Mouse (Mus musculus): ENCODE results near the gene Ndufaf5. TPM values are rescaled to one million over a fixed set of nuclear protein-coding genes. Genes with fewer than 3 reads are reported as not detected.
"Not testable (repeated sequence)": the region's sequence is repeated elsewhere in the genome, so short reads cannot be mapped to it uniquely, and the experiment has no call there.

The Ndufaf5 gene
- polyA plus RNA-seq (2016; fragmentation: Nextera tagmentation; extraction: Ambion mirVana) = 34.0 and 34.3 TPM in 2 replicates

- Histone ChIP-seq H3K27me3 (replicated peaks) (no peaks in the 10 kb centered on the region), H3K36me3 (peaks cover 23% of the 10 kb centered on the region), H3K4me2 (peak within 1 kb of the TSS; percentile 84), H3K9ac (peak within 1 kb of the TSS; percentile 86), H3K4me3 (peak within 1 kb of the TSS; percentile 82), H3K27ac (ENCODE audit: poor library complexity, severe bottlenecking) (peak within 1 kb of the TSS; percentile 86), H3K4me1 (replicated peaks) (peaks cover 15% of the 10 kb centered on the region), H3K9me3 (replicated peaks) (no peaks in the 10 kb centered on the region)
- peak; percentile 98 for ATAC-seq (ENCODE audit: insufficient number of reproducible peaks, low FRiP score)
- WGBS = under 1% methylated on average over 43 of the region's 43 CpGs
Observed at GRCm38 (mm10) chr2:140170127-140170802, at the start of gene Ndufaf5, which contains the start of gene Esf1. TSS of gene Ndufaf5 (plus strand) at chr2:140170649. TSS of gene Esf1 (minus strand) at chr2:140170564.

DNA sequence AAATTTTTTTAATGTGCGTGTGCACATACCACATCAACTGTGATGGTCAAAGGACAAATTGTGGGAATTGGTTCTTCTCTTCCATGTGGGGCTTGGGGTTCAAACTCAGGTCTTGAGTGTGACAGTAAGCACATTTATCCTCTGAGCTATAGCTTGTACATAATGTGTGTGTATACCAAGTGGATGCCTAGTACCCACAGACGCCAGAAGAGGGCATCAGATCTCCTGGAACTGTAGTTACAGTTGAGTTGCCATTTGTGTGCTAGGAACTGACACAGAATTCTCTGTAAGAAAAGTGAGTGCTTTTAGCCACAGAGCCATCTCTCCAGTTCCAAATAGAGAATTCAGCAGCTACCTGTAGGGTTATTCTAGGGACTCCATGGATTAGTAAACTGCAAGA lies 44.9 kb upstream of the Ndufaf5 start:
- Histone ChIP-seq H3K9me3 (replicated peaks) (no peaks in the 10 kb centered on the region), H3K4me3 (no peak overlapping the region), H3K4me1 (replicated peaks) (no peaks in the 10 kb centered on the region), H3K36me3 (peaks cover 69% of the 10 kb centered on the region), H3K27me3 (replicated peaks) (no peaks in the 10 kb centered on the region), H3K9ac (no peak overlapping the region), H3K4me2 (no peak overlapping the region), H3K27ac (ENCODE audit: poor library complexity, severe bottlenecking) (no peak overlapping the region)
- WGBS = 83% methylated on average over 2 of the region's 2 CpGs
- ATAC-seq (ENCODE audit: insufficient number of reproducible peaks, low FRiP score) = no peak

GRCm38 (mm10) chr2:140151743-140152142 lies 18.7 kb upstream of the Ndufaf5 start, which contains the start of gene Gm17374:
TSS of gene Gm17374 (plus strand) at chr2:140152043.
- H3K9ac ChIP-seq; H3K27ac ChIP-seq (ENCODE audit: poor library complexity, severe bottlenecking); H3K9me3 ChIP-seq (replicated peaks); H3K4me1 ChIP-seq (replicated peaks); H3K4me3 ChIP-seq; ATAC-seq (ENCODE audit: insufficient number of reproducible peaks, low FRiP score); H3K4me2 ChIP-seq; H3K27me3 ChIP-seq (replicated peaks): not testable (repeated sequence)
- WGBS = 90% methylated on average over 4 of the region's 4 CpGs
- H3K36me3 ChIP-seq = peaks cover 39% of the 10 kb centered on the region

DNA sequence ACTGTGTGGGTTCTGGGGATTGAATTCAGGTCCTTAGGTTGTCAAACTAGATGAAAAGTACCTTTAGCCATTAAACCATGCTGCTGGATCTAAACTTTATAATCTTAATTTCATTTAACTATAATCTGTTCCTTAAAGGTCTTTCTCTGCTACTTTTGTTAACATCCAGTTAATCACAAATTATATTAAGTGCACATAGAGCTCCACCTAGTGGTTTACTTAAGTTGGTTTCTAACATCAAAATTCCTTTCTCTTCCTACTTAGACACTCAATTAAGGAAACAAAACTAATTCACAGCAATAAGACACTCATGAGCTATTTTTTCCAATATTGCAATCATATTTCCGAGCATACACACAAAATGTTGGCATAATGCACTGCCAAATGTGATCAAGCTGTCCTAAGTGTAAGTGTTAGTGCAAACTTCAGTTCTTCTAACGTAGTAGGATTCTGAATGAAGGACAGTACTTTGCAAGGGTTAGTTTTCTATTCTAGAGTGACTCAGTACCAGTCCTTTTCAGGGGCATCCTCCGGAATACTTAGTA lies 11.2 kb upstream of the Ndufaf5 start:
- 72% methylated on average over 3 of the region's 3 CpGs for WGBS
- no peak overlapping the region for H3K4me3 ChIP-seq
- H3K4me1 ChIP-seq (replicated peaks) = no peaks in the 10 kb centered on the region
- no peak overlapping the region for H3K27ac ChIP-seq (ENCODE audit: poor library complexity, severe bottlenecking)
- H3K9ac ChIP-seq = no peak overlapping the region
- no peaks in the 10 kb centered on the region for H3K27me3 ChIP-seq (replicated peaks)
- no peaks in the 10 kb centered on the region for H3K9me3 ChIP-seq (replicated peaks)
- peaks cover 38% of the 10 kb centered on the region for H3K36me3 ChIP-seq
- no peak overlapping the region for H3K4me2 ChIP-seq
- ATAC-seq (ENCODE audit: insufficient number of reproducible peaks, low FRiP score) = no peak

DNA sequence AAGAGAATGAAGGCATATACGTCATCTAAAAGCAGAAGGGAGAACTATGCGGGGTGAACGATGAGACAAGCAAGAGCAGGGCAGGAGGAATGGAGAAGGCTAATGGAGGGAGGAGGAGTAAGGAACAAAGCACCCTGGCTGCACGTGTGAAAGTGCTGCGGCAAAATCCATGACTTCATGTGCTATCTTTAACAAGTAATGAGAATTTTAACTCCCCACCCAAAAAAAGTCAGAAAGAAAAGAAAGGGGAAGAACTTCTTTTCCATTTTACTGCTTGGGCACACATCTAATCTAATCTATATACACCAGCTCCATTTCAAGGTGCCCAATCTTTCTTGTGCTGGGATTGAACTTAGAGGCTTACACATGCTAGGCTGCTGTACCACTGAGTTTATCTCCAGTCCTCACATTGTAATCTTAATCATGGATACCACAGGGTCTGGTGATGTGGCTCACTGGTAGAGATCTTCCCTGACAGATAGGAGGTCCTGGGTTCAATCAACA lies 7.0 kb upstream of the Ndufaf5 start:
- ATAC-seq (ENCODE audit: insufficient number of reproducible peaks, low FRiP score) = no peak
- Histone ChIP-seq H3K4me2 (no peak overlapping the region), H3K9ac (no peak overlapping the region), H3K4me1 (replicated peaks) (0 out of 2 replicates have a peak, but pooled peaks cover 2% of the 10 kb centered on the region), H3K36me3 (peaks cover 30% of the 10 kb centered on the region), H3K27me3 (replicated peaks) (no peaks in the 10 kb centered on the region), H3K4me3 (no peak overlapping the region), H3K9me3 (replicated peaks) (no peaks in the 10 kb centered on the region), H3K27ac (ENCODE audit: poor library complexity, severe bottlenecking) (no peak overlapping the region)
- 92% methylated on average over 5 of the region's 5 CpGs for WGBS

DNA sequence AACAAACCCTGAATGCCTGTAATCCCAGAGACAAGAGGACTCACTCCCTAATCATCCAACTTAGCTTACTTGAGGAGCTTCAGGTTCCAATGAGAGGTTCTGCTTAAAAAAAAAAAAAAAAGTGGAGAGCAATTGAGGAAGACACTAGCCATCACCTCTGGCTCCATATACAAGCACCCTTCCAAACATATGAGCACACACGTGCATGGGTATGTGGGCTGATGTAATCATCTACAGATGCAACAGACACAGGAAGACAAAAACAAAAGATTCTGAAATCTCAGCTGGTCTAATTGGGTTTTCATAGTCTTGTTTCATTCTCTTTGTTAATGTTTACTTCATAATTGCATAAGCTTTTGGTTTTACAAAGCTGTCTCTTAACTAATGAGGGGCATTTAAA lies 1.4 kb upstream of the Ndufaf5 start:
- Histone ChIP-seq H3K4me3 (no peak overlapping the region), H3K27me3 (replicated peaks) (no peaks in the 10 kb centered on the region), H3K4me2 (no peak overlapping the region), H3K27ac (ENCODE audit: poor library complexity, severe bottlenecking) (no peak overlapping the region), H3K4me1 (replicated peaks) (peaks cover 15% of the 10 kb centered on the region), H3K9ac (no peak overlapping the region), H3K36me3 (peaks cover 26% of the 10 kb centered on the region), H3K9me3 (replicated peaks) (no peaks in the 10 kb centered on the region)
- 70% methylated on average over 1 of the region's 1 CpGs for WGBS
- no peak for ATAC-seq (ENCODE audit: insufficient number of reproducible peaks, low FRiP score)

GRCm38 (mm10) chr2:140170803-140171553 lies 529 bp downstream of the Ndufaf5 start:
- Histone ChIP-seq H3K4me3 (peak overlapping the region; percentile 82), H3K9ac (peak overlapping the region; percentile 86), H3K27me3 (replicated peaks) (no peaks in the 10 kb centered on the region), H3K9me3 (replicated peaks) (no peaks in the 10 kb centered on the region), H3K4me1 (replicated peaks) (peaks cover 15% of the 10 kb centered on the region), H3K36me3 (peaks cover 24% of the 10 kb centered on the region), H3K27ac (ENCODE audit: poor library complexity, severe bottlenecking) (peak overlapping the region; percentile 86), H3K4me2 (peak overlapping the region; percentile 84)
- ATAC-seq (ENCODE audit: insufficient number of reproducible peaks, low FRiP score) = peak; percentile 86
- 6% methylated on average over 28 of the region's 28 CpGs for WGBS

GRCm38 (mm10) chr2:140185685-140186210 lies 15.3 kb downstream of the Ndufaf5 start:
- H3K27me3 ChIP-seq (replicated peaks); H3K4me2 ChIP-seq; ATAC-seq (ENCODE audit: insufficient number of reproducible peaks, low FRiP score); H3K27ac ChIP-seq (ENCODE audit: poor library complexity, severe bottlenecking); H3K9me3 ChIP-seq (replicated peaks); H3K4me3 ChIP-seq; H3K4me1 ChIP-seq (replicated peaks); H3K9ac ChIP-seq: not testable (repeated sequence)
- 88% methylated on average over 3 of the region's 3 CpGs for WGBS
- peaks cover 44% of the 10 kb centered on the region for H3K36me3 ChIP-seq

GRCm38 (mm10) chr2:140200713-140201112 lies 30.3 kb downstream of the Ndufaf5 start:
- Histone ChIP-seq H3K4me1 (replicated peaks) (peaks cover 15% of the 10 kb centered on the region; the same call in 1 of the 2 replicates), H3K9ac (no peak overlapping the region), H3K27me3 (replicated peaks) (no peaks in the 10 kb centered on the region), H3K9me3 (replicated peaks) (no peaks in the 10 kb centered on the region), H3K4me3 (no peak overlapping the region), H3K36me3 (peaks cover 45% of the 10 kb centered on the region), H3K4me2 (no peak overlapping the region), H3K27ac (ENCODE audit: poor library complexity, severe bottlenecking) (no peak overlapping the region)
- 82% methylated on average over 2 of the region's 2 CpGs for WGBS
- ATAC-seq (ENCODE audit: insufficient number of reproducible peaks, low FRiP score) = no peak

DNA sequence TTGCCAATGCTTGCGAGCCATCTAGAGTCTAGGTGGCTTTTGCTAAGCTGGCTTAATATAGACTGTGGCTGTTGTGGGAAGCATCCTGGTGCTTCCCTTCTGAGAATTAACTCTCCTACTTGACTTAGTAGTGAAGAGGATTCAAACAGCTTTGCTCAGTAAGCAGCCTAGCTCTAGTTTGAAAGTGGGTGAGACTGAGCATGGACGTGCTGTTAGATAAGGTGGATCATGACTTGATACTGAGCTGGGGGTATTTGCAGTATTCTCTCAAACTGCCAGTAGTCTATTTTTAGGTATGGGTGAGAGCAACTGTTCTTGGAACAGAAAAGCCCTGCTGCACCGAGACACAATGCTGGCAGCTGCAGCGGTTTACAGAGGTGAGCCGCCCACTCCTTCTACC lies 32.1 kb downstream of the Ndufaf5 start:
- H3K27ac ChIP-seq (ENCODE audit: poor library complexity, severe bottlenecking) = peak overlapping the region; percentile 68
- 39% methylated on average over 5 of the region's 5 CpGs for WGBS
- peak; percentile 57; the same call in 1 of the 2 replicates for ATAC-seq (ENCODE audit: insufficient number of reproducible peaks, low FRiP score)
- H3K36me3 ChIP-seq = peaks cover 39% of the 10 kb centered on the region
- H3K4me2 ChIP-seq = peak overlapping the region; percentile 30
- H3K27me3 ChIP-seq (replicated peaks) = no peaks in the 10 kb centered on the region
- no peak overlapping the region for H3K4me3 ChIP-seq
- H3K9ac ChIP-seq = no peak overlapping the region
- H3K9me3 ChIP-seq (replicated peaks) = no peaks in the 10 kb centered on the region
- H3K4me1 ChIP-seq (replicated peaks) = peaks cover 15% of the 10 kb centered on the region; the same call in 1 of the 2 replicates

- ATAC-seq (ENCODE audit: insufficient number of reproducible peaks, low FRiP score) = no peak
- peaks cover 33% of the 10 kb centered on the region for H3K36me3 ChIP-seq
- H3K4me3 ChIP-seq = no peak overlapping the region
- WGBS = 91% methylated on average over 7 of the region's 7 CpGs
- no peaks in the 10 kb centered on the region for H3K9me3 ChIP-seq (replicated peaks)
- no peak overlapping the region for H3K27ac ChIP-seq (ENCODE audit: poor library complexity, severe bottlenecking)
- H3K9ac ChIP-seq = no peak overlapping the region
- peaks cover 15% of the 10 kb centered on the region; the same call in 1 of the 2 replicates for H3K4me1 ChIP-seq (replicated peaks)
- no peaks in the 10 kb centered on the region for H3K27me3 ChIP-seq (replicated peaks)
- H3K4me2 ChIP-seq = no peak overlapping the region
Observed at GRCm38 (mm10) chr2:140203756-140204155, 33.3 kb downstream of the Ndufaf5 start.
